Mouse (Mus musculus) urinary bladder, postnatal 10 days (tissue): Measurements from ENCODE around the gene Ift88.

Source experiments
- DNase-seq: peaks from one replicate; pipeline ENCODE4 v3.0.0; 2022; ENCODE audit warnings: low spot score

Gene Ift88

GRCm38 (mm10) chr14:57423432-57424211 is at the start of gene Ift88:
Gene Ift88, plus strand, starts transcription at chr14:57424062.
- DNase-seq = peak; percentile 73

- no peak for DNase-seq
These were observed 48.7 kb upstream of the Ift88 start for GRCm38 (mm10) chr14:57375205-57375604.

GRCm38 (mm10) chr14:57376016-57376415 is 47.8 kb upstream of the Ift88 start:
- DNase-seq = no peak

DNA sequence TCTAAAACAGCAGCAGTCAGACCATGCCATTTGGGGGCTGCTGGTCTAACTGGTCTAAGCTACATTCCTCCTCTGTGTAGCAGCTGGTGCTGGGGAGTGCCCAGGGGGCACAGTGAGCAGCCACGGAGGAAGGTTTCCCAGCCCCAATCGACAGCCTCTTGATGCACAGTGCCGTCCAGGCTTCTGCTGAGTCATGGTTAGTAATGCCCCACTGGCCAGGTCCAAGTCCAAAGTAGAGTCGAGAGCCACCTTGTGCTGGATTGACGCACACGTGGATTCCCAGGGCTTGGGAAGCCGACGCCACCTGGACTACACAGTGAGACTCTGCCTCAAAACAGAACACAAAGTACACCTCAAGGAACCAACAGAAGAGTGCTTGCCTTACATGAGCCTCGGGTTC is 46.9 kb upstream of the Ift88 start:
- no peak for DNase-seq

DNA sequence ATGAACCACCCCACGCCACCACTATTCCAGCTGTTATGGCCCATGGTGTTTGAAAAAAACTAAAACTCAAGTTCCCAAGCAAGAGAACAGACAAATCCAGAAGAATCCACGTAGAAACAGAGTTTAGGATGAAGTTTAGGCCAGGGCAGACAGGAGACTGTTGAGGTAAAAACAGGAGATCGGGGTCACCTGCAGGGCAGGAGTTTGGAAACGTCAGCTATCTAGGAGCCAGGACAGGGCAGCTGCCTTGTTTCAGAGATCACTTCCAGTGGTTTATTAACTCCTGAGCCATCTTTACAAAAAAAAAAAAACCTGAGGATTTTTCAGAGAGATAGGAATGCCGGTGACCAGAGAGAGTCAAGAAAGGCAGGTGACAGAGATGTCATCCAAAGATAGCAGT is 46.3 kb upstream of the Ift88 start:
- no peak for DNase-seq

GRCm38 (mm10) chr14:57385667-57386066 is 38.2 kb upstream of the Ift88 start:
- no peak for DNase-seq

DNA sequence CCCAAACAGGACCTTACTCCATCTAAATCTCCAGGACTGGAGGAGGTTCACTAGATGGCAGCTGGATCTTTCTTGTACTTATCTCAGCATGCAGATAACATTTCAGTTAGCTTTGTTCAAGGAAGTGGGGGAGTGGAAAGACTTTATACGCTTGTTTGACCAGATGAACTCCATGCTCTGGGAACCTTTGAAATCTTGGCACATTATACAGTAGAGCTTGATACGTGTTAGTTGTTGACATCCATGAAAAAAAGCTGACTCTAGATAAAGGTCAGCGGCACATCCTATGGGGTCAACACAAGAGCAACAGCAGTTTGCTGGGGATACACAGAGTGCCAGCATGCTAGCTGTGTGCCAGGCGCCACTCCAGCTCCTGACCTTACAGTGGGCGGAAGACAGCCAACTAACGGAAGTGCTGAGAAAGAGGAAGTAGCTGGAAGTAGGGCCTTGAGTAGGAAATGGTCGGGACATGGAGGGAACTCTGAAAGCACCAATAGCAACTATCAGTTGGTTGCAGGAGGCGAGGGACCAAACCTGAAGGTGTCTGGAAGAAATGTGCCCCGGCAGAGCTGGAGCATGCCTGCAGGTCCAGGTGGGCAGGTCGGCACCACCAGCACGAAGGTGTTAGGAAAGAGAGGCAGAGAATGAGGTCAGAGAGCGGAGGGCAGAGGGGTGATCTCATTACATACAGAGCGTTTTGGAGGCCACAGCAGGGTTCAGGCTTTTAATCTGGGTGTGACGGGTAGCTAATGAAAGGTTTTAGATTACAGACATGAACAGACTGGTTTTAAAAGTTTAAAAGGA is 36.9 kb upstream of the Ift88 start:
- DNase-seq = no peak

DNA sequence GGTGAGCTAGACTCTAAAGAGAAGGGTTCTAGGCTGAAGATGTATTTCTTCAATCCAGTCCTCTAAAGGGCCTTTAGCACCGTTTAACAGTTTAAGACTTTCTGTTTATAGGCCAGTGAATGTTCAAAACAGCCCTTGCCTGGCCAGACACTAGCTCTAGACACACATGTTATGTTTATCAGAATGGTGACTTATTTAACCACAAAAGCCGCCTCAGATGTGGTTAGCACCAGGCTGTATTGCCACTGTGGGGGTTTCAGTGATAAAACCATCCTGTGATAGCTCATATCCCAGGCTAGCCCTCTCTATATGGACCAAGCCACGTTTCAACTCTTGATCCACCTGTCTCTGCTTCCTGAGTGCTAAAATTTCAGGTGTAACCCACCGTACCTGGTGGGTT is 32.2 kb upstream of the Ift88 start:
- no peak for DNase-seq

DNA sequence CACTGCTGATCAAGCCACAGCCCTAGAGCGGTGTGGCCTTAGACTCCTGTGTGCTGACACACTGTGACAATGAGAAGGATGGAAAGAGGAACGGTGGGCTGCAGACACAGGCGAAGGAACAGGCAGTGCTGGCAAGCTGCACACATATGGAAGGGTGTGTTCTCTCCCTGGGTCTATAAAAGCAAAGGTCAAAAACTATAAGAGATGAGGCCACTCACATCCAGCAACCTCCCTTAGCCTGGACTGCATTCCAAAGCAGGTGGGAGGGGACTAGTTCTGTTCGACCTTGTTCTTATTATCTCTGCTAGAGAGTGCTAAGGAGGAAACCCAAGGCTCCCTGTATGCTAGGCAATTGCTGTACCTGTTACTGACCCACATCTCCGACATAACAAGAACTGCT is 31.6 kb upstream of the Ift88 start:
- no peak for DNase-seq

DNA sequence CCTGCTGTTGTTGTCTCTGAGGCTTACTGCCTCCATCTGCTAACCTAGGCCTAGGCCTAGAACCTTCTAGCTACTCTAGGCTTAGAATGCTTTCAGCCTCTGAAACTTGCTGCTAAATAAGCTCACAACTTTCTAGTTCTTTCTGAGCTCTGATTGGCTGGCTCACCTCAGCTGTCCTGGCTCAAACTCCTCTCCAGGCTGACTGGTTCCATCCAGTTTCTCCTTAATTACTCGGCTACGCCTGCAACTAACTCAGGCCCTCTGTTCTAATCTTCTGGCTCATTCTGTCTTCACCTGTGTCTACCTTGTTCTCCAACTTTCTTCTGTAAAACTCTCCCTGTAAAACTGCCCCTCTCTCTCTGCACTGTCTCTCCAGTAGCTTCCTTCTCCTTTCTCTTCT is 28.4 kb upstream of the Ift88 start:
- DNase-seq = no peak

DNA sequence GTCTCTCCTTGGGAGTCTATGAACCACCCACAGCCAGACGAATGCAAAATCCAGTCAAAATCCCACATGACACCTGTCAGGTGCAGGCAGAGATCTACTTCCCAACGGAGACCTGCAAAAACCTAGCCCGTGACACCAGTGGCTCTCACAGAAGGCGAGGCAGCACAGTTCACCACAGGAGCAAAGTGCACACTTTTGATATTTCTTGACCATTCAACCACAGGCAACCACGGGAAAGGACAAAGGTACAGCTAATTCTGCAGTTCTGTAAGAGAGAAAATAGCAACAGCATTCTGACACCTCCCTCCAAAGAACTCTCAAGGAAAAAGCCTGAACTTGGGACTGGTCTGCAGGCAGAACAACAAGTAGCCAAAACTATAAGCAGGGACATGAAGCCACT is 26.6 kb upstream of the Ift88 start:
- DNase-seq = no peak

DNA sequence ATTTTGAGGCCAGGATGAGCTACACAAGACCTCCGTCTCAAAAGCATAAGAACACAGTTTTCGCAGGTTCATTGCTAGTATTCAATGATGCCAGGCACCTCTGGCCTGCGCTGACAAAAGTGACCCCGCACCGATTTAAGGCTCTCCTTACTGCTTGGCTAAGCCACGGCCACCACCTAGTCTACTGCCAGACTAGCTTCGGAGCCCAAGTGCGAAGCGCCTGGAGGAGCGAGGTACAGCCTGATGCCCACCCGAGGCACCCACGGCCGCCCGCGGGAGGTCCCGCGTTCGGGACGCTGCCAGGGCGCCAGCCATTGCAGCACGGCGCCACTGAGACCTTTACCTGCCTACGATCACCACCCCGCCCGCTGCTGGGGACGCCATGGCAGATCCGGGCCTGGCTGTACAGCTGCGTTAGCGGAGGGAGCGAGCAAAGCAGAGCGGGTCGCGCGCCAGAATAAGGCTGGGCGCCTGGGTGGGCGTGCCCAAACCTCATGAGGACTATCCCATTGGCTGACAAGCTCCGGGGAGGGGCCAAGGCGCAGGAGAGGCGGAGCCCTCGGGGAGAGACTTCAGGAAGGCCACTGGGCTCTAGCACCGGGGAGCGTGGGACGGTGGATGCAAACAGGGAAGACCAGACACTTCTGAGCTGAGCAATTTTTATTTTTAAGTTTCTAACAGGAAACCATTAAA is 25.7 kb upstream of the Ift88 start, which contains the start of gene Cryl1:
TSS of gene Cryl1 (minus strand) at position 465 of the 693 bp plus-strand sequence.
- DNase-seq = peak; percentile 79

- DNase-seq = no peak
These were observed 24.9 kb upstream of the Ift88 start for GRCm38 (mm10) chr14:57398813-57399427.

DNA sequence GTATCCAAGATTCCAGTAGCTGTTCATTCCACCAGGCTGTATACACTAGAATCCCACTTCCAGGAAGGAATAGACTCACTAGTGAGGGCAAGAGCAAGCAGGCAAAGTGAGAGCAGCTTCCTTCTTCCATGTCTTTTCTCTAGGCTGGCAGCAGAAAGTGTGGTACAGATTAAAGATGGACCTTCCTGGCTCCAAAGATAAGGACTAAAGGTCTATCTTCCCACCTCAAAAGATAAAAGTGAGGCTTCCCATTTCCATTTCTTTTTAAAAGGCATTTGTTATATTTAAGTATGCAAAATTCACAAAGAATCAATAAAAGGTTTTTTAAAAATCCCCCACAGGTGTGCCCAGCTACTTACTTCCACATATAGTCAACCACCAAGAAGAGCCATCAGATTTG is 21.0 kb upstream of the Ift88 start:
- no peak for DNase-seq

GRCm38 (mm10) chr14:57407039-57407987 is 16.5 kb upstream of the Ift88 start:
- no peak for DNase-seq

GRCm38 (mm10) chr14:57408100-57408499 is 15.8 kb upstream of the Ift88 start:
- no peak for DNase-seq

DNA sequence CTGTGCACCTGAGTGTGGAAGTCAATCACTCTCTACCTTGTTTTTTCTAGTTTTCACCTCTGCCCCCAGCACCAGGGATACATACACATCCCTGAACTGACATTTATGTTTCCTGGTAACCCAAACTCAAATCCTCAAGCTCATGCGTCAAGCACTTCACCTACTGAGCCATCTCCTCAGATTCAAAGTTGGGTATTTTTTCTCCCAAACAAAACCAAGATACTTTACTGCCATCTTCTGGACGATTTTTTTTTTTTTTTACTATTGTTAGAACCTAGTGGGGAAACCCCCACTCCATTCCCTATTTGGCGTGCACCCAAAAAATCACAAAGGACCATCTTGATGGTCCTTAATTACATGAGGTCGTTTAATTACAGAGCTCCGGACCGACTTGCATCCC is 14.8 kb upstream of the Ift88 start:
- DNase-seq = no peak

DNA sequence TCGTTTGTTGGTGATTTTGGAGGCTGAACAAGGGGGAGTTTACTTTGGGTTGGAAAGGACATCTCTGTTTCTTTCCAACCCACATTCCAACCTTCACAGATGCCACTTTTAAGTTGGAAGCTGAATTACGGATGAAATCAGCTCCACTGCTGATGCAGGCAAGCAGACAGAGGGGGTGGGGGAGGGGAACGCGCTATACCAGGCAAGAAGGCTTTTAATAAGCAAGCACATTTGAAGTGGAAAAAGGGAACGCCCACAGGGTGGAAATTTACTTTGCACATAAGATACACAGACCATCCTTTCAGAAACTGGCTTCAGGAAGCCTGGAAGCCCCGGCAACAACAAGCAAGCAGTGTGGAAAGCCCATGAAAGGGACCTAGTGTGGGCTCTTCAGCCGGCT is 11.7 kb upstream of the Ift88 start:
- no peak for DNase-seq

GRCm38 (mm10) chr14:57417187-57417586 is 6.7 kb upstream of the Ift88 start:
- DNase-seq = no peak

DNA sequence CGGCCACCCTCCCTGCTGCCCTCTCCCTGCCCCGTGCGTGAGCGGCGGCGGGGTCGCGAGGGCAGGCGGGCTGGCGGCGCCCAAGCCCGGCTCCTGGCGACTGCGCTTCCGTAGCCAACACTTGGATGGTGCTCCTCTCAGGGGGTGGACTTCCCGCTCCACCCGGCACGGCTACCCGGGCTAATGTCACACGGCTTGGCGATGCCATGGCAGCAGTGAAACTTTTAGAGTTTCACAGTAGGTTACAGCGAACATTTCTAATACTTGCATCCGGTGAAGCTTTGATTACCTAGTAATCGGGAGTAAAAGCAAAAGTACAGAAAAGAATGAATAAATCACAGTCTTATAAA is 325 bp downstream of the Ift88 start:
- DNase-seq = no peak

DNA sequence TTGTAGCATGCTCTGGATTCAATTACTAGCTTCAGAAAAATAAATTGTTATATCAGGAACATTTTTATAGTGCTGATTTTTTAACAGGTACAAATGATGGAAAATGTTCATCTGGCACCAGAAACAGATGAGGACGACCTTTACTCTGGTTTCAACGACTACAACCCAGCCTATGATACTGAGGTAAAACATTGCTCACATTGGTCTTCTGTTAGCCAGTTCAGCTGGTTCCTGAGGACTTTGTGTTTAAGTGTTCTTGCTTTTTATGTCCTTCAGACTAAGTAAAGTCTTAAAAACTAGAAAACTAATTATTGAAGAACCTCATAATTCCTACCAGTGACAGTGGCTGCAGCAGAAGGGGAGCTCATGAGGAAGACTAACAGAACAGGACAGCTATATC is 6.6 kb downstream of the Ift88 start:
- no peak for DNase-seq
